Mouse (Mus musculus) liver, embryonic 13.5 days (tissue): ENCODE results near the gene Timd2. TPM values are rescaled to one million over a fixed set of nuclear protein-coding genes. Genes with fewer than 3 reads are reported as not detected.
"Not testable (repeated sequence)": the region's sequence is repeated elsewhere in the genome, so short reads cannot be mapped to it uniquely, and the experiment has no call there.

Experiments used
- ATAC-seq: fragments of 200-750 bp; cut with Nextera tagmentation; 2 replicates; pipeline ENCODE4 v1.8.0; 2017; ENCODE audit warnings: low read depth, mild to moderate bottlenecking, moderate number of reproducible peaks, moderate library complexity
- DNase-seq: peaks from one replicate; pipeline ENCODE4 v3.0.0; 2022
- H3K27ac ChIP-seq: fragments of 300-500 bp; sonication (generic); 2 replicates; pipeline ENCODE4 v1.5.1; 2015; ENCODE audit warnings: moderate library complexity, mild to moderate bottlenecking, inconsistent platforms
- H3K27me3 ChIP-seq: fragments of 300-500 bp; sonication (generic); 2 replicates; pipeline ENCODE4 v1.6.1; 2015; ENCODE audit warnings: mild to moderate bottlenecking, inconsistent platforms
- H3K36me3 ChIP-seq: fragments of 300-500 bp; sonication (generic); 2 replicates; pipeline ENCODE4 v1.6.1; 2015; ENCODE audit warnings: mild to moderate bottlenecking, inconsistent platforms
- H3K4me1 ChIP-seq: fragments of 300-500 bp; sonication (generic); replicated peaks from 2 replicates; pipeline ENCODE4 v1.6.1; 2015; ENCODE audit warnings: inconsistent platforms
- H3K4me2 ChIP-seq: fragments of 300-500 bp; sonication (generic); 2 replicates; pipeline ENCODE4 v1.6.1; 2015; ENCODE audit warnings: inconsistent platforms, mild to moderate bottlenecking, moderate library complexity
- H3K4me3 ChIP-seq: fragments of 300-500 bp; sonication (generic); replicated peaks from 2 replicates; pipeline ENCODE4 v1.5.1; 2015; ENCODE audit warnings: mild to moderate bottlenecking, inconsistent platforms
- H3K9ac ChIP-seq: fragments of 300-500 bp; sonication (generic); 2 replicates; pipeline ENCODE4 v1.6.1; 2015; ENCODE audit warnings: mild to moderate bottlenecking, inconsistent platforms
- H3K9me3 ChIP-seq: fragments of 300-500 bp; sonication (generic); replicated peaks from 2 replicates; pipeline ENCODE4 v1.6.1; 2016; ENCODE audit warnings: inconsistent platforms
- WGBS: fragments of 180-500 bp; shearing (Covaris S2); methylation state at CpG from one replicate; pipeline ENCODE4 v1.1.7; 2015; ENCODE audit not compliant: insufficient replicate concordance; 5-methylcytosine and 5-hydroxymethylcytosine counted together
- polyA plus RNA-seq: library from polyadenylated mRNA; unstranded; fragments of >200 nt; fragmentation: Nextera tagmentation; extraction: Ambion mirVana; gene quantifications from 2 replicates; pipeline ENCODE4 v1.2.1, GENCODE M21; 2015

The Timd2 gene
- polyA plus RNA-seq, 1 experiment from 2014 or later: 19.6 TPM

GRCm38 (mm10) chr11:46698830-46699229, 8.0 kb downstream of the Timd2 start:
- Histone ChIP-seq H3K9ac (no peak overlapping the region), H3K4me3 (no peak overlapping the region), H3K9me3 (no peaks in the 10 kb centered on the region), H3K4me1 (no peaks in the 10 kb centered on the region), H3K27ac (0 out of 2 replicates have a peak overlapping the region, but pooled peaks have one; percentile 11), H3K4me2 (no peak overlapping the region), H3K27me3 (no peaks in the 10 kb centered on the region), H3K36me3 (no peaks in the 10 kb centered on the region)
- 53% methylated on average over 5 of the region's 5 CpGs for whole genome bisulfite sequencing
- DNase-seq (no peak), ATAC-seq (no peak; the same call in 1 of the 2 replicates)

GRCm38 (mm10) chr11:46698278-46698655, 8.6 kb downstream of the Timd2 start:
- H3K4me2 ChIP-seq: no peak overlapping the region
- no peaks in the 10 kb centered on the region for H3K27me3 ChIP-seq
- H3K9me3 ChIP-seq: no peaks in the 10 kb centered on the region
- 50% methylated on average over 6 of the region's 6 CpGs for WGBS
- H3K4me1 ChIP-seq: no peaks in the 10 kb centered on the region
- H3K27ac ChIP-seq: no peak overlapping the region
- H3K9ac ChIP-seq: no peak overlapping the region
- ATAC-seq (no peak), DNase-seq (no peak)
- no peaks in the 10 kb centered on the region for H3K36me3 ChIP-seq
- no peak overlapping the region for H3K4me3 ChIP-seq

GRCm38 (mm10) chr11:46697433-46698277, 9.2 kb downstream of the Timd2 start:
- Histone ChIP-seq H3K9me3 (no peaks in the 10 kb centered on the region), H3K4me3 (no peak overlapping the region), H3K4me1 (no peaks in the 10 kb centered on the region), H3K36me3 (no peaks in the 10 kb centered on the region), H3K9ac (no peak overlapping the region), H3K27ac (no peak overlapping the region; the same call in 1 of the 2 replicates), H3K27me3 (no peaks in the 10 kb centered on the region), H3K4me2 (no peak overlapping the region)
- no peak for ATAC-seq
- WGBS: 55% methylated on average over 5 of the region's 5 CpGs
- DNase-seq: no peak

- H3K36me3 ChIP-seq, ATAC-seq, H3K27ac ChIP-seq, H3K4me2 ChIP-seq, H3K4me1 ChIP-seq, H3K4me3 ChIP-seq, DNase-seq, H3K9ac ChIP-seq, H3K27me3 ChIP-seq, H3K9me3 ChIP-seq: not testable (repeated sequence)
- WGBS: 43% methylated on average over 2 of the region's 2 CpGs
These were observed 11.0 kb downstream of the Timd2 start for GRCm38 (mm10) chr11:46695849-46696248.

- no peak overlapping the region for H3K27ac ChIP-seq
- no peak overlapping the region for H3K4me2 ChIP-seq
- H3K27me3 ChIP-seq: no peaks in the 10 kb centered on the region
- ATAC-seq (no peak), DNase-seq (no peak)
- H3K4me3 ChIP-seq: no peak overlapping the region
- 50% methylated on average over 2 of the region's 2 CpGs for WGBS
- no peaks in the 10 kb centered on the region for H3K4me1 ChIP-seq
- no peaks in the 10 kb centered on the region for H3K36me3 ChIP-seq
- no peak overlapping the region for H3K9ac ChIP-seq
- no peaks in the 10 kb centered on the region for H3K9me3 ChIP-seq
These were observed 16.7 kb downstream of the Timd2 start for GRCm38 (mm10) chr11:46690136-46690535.

- H3K4me3 ChIP-seq: no peak overlapping the region
- WGBS: 40% methylated on average over 4 of the region's 4 CpGs
- no peak overlapping the region for H3K27ac ChIP-seq
- H3K36me3 ChIP-seq: no peaks in the 10 kb centered on the region
- H3K27me3 ChIP-seq: no peaks in the 10 kb centered on the region
- ATAC-seq (no peak), DNase-seq (no peak)
- no peak overlapping the region for H3K4me2 ChIP-seq
- H3K9me3 ChIP-seq: no peaks in the 10 kb centered on the region
- no peaks in the 10 kb centered on the region for H3K4me1 ChIP-seq
- no peak overlapping the region for H3K9ac ChIP-seq
These were observed 23.1 kb downstream of the Timd2 start for GRCm38 (mm10) chr11:46683723-46684122.

- Histone ChIP-seq H3K4me1 (no peaks in the 10 kb centered on the region), H3K9ac (no peak overlapping the region), H3K27me3 (no peaks in the 10 kb centered on the region), H3K4me2 (no peak overlapping the region), H3K36me3 (no peaks in the 10 kb centered on the region), H3K9me3 (no peaks in the 10 kb centered on the region), H3K27ac (no peak overlapping the region), H3K4me3 (no peak overlapping the region)
- ATAC-seq: no peak
- WGBS: 57% methylated on average over 1 of the region's 1 CpGs
- no peak for DNase-seq
These were observed 24.0 kb downstream of the Timd2 start for GRCm38 (mm10) chr11:46682842-46683241.

GRCm38 (mm10) chr11:46667938-46668337, 38.9 kb downstream of the Timd2 start:
- Histone ChIP-seq H3K4me1 (peaks cover 9% of the 10 kb centered on the region), H3K4me3 (no peak overlapping the region)
- WGBS: 41% methylated on average over 2 of the region's 2 CpGs

GRCm38 (mm10) chr11:46667105-46667504, 39.8 kb downstream of the Timd2 start:
- no peak overlapping the region for H3K4me3 ChIP-seq
- peaks cover 9% of the 10 kb centered on the region for H3K4me1 ChIP-seq
- ATAC-seq (no peak), DNase-seq (no peak)
- no peak overlapping the region for H3K9ac ChIP-seq
- no peak overlapping the region for H3K27ac ChIP-seq
- H3K27me3 ChIP-seq: no peaks in the 10 kb centered on the region
- H3K36me3 ChIP-seq: no peaks in the 10 kb centered on the region
- WGBS: 69% methylated on average over 3 of the region's 3 CpGs
- H3K4me2 ChIP-seq: no peak overlapping the region
- no peaks in the 10 kb centered on the region for H3K9me3 ChIP-seq

More at GRCm38 (mm10) chr11:46667938-46668337, 38.9 kb downstream of the Timd2 start:
- Histone ChIP-seq H3K9ac (no peak overlapping the region), H3K36me3 (no peaks in the 10 kb centered on the region), H3K9me3 (no peaks in the 10 kb centered on the region), H3K27me3 (no peaks in the 10 kb centered on the region), H3K27ac (no peak overlapping the region), H3K4me2 (no peak overlapping the region)
- no peak for ATAC-seq
- DNase-seq: no peak

GRCm38 (mm10) chr11:46665599-46666522, 41.0 kb downstream of the Timd2 start:
- H3K9me3 ChIP-seq: no peaks in the 10 kb centered on the region
- no peak overlapping the region for H3K4me2 ChIP-seq
- peaks cover 9% of the 10 kb centered on the region for H3K4me1 ChIP-seq
- H3K9ac ChIP-seq: no peak overlapping the region
- 52% methylated on average over 6 of the region's 6 CpGs for WGBS
- no peak overlapping the region for H3K27ac ChIP-seq
- H3K36me3 ChIP-seq: no peaks in the 10 kb centered on the region
- DNase-seq (no peak), ATAC-seq (peak; percentile 34; the same call in 1 of the 2 replicates)
- H3K27me3 ChIP-seq: no peaks in the 10 kb centered on the region
- no peak overlapping the region for H3K4me3 ChIP-seq

GRCm38 (mm10) chr11:46663215-46663614, 43.6 kb downstream of the Timd2 start:
- peak; percentile 92 for ATAC-seq
- Histone ChIP-seq H3K4me2 (no peak overlapping the region), H3K9me3 (no peaks in the 10 kb centered on the region), H3K4me3 (no peak overlapping the region), H3K9ac (no peak overlapping the region), H3K4me1 (peaks cover 9% of the 10 kb centered on the region), H3K27me3 (no peaks in the 10 kb centered on the region), H3K36me3 (no peaks in the 10 kb centered on the region), H3K27ac (no peak overlapping the region; the same call in 1 of the 2 replicates)
- peak; percentile 3 for DNase-seq
- 29% methylated on average over 4 of the region's 4 CpGs for WGBS
